Mouse (Mus musculus) left cerebral cortex, adult 18-20 months (tissue): Measurements from ENCODE around the gene Rraga. TPM values are rescaled to one million over a fixed set of nuclear protein-coding genes. Genes with fewer than 3 reads are reported as not detected.
"Not testable (repeated sequence)": the region's sequence is repeated elsewhere in the genome, so short reads cannot be mapped to it uniquely, and the experiment has no call there.

ENCODE experiments used
- DNase-seq, 2 experiments: peaks; one replicate each; pipeline ENCODE4 v3.0.0; 2021 to 2022; ENCODE audit warnings: low spot score in 2 of 2, mixed read lengths in 1 of 2
- total RNA-seq, 2 experiments: library from RNA; stranded (reverse); gene quantifications; 2 replicates each; pipeline ENCODE4 v1.2.3; 2021

Rraga gene
- total RNA-seq, 2 experiments from 2014 or later, result 138 to 146 TPM

- DNase-seq, result no peak
These were observed 5.1 kb downstream of the Rraga start for GRCm38 (mm10) chr4:86580591-86580990.

DNA sequence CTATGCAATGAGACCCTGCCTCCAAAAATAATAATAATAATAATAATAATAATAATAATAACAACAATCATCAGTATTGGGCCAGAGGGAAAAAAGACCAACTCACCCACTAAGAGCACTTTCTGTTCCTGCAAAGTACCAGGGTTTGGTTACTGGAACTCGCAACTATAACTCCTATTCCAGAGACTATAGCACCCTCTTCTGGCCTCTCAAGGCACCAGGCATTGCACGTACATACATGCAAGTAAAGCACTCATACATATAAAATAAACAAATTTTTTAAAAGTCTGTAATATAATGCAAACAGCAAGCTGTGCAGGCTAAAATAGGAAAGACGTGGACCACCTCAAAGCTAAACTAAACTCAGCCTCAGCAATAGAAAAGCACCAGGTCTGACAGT, 12.8 kb downstream of the Rraga start:
- no peak for DNase-seq

- no peak for DNase-seq
These were observed 15.8 kb downstream of the Rraga start for GRCm38 (mm10) chr4:86591304-86591703.

DNA sequence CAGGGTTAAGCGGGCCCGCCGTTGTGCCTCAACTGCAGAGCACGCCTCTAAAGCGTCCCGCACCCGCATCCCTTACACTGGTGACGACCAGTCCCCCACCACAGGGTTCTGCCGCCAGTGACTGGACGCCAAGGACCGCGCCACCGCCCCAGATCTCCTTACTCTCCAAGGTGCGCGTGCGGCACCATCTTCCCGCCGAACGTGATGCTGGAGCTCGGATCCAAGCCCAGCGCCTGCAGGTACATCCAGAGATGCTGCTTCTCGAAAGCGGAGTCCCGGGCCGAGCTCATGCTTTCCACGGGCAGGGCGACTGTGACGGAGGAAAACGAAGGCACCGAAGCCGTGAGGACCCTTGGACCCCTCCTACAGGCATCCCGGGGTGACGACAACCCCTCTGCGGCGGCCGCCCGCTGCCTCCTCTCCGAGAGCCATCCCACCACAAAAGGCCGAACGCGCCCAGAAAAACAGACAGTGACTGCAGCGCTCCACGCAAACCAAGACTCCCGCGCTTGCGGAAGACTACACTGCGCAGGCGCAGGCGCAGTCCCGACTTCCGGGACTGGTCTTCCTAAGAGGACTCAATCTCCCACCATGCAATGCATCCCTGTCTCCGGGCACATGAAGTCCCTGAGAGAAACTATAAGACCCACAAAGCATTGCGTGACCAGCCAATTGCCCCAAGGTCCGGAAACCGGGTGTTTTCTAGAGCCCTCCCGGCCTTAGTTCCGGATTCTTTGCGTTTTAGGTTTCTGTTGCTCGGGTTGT, 36.2 kb downstream of the Rraga start, which contains the start of gene Haus6:
Gene Haus6, minus strand, starts transcription at position 532 of the 765 bp plus-strand sequence.
- peak; percentile 91 to 93 for DNase-seq

DNA sequence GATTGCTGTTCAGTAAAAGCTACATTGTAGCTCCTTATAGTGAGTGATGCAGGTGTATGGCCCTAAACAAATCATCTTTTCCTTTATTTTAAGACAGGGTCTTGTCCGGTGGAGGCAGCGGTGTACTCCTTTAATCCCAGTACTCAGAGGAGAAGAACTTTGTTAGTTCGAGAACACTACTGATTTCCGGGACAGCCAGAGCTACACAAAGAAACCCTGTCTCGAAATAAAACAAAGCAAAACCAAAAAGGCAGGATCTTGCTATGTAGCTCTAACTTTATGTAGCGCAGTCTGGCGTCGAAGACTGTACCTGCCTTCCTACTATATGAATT, 36.8 kb downstream of the Rraga start:
- DNase-seq, result no peak

DNA sequence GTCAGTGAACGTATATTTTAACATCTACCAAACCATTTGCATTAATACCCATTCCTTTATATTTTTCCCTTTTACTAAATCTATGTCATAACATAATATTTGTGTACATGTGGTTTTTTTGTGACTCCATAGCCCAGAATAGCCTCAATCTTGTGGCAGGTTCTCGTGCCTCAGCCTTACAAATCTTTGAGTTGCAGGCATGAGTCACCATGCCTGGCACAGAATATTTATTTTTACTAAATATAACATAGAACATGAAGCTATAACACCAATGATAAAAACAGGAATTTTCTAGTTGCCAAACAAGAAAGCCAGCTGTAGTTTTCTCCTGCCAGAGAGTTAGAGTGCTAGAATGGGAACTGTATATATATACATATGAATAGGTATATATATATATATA, 45.0 kb downstream of the Rraga start:
- DNase-seq, result peak in 1 of 2 experiments; percentile 3

- no peak for DNase-seq
These were observed 46.6 kb downstream of the Rraga start for GRCm38 (mm10) chr4:86622116-86622515.

DNA sequence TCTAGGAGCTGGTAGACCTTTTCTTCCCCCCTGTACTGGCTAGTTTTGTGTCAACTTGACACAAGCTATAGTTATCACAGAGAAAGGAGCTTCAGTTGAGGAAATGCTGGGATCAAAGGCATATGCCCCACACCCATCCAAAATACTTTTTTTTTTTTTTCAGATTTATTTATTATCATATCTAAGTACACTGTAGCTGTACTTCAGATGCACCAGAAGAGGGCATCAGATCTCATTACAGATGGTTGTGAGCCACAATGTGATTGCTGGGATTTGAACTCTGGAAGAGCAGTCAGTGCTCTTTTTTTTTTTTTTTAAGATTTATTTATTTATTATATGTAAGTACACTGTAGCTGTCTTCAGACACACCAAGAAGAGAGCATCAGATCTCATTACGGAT, 47.1 kb downstream of the Rraga start:
- DNase-seq, result not testable (repeated sequence)

- DNase-seq, result no peak
These were observed 50.0 kb downstream of the Rraga start for GRCm38 (mm10) chr4:86625463-86625862.

- not testable (repeated sequence) for DNase-seq
These were observed 51.0 kb downstream of the Rraga start for GRCm38 (mm10) chr4:86626496-86626895.

Other genes with a start within 250 kb of the Rraga start
- gene Saxo1, start 17.3 kb upstream of the Rraga start, total RNA-seq, result not detected
- 10 to 100 TPM in 1 of 2 experiments, 1 to 10 TPM in 1; 6.8 to 10.9 TPM for gene Haus6, start 36.4 kb downstream of the Rraga start, total RNA-seq
- gene Plin2, start 94.4 kb downstream of the Rraga start, total RNA-seq, result 10 to 100 TPM in 1 of 2 experiments, 1 to 10 TPM in 1; 9.4 to 12.4 TPM
- gene Dennd4c, start 172.9 kb downstream of the Rraga start, total RNA-seq, result 10 to 100 TPM; 10.2 to 11.6 TPM